In genomic region chr5:148608857-148609505, GRCm38 (mm10) we compare ENCODE assay signal across 9 mouse cellular contexts. TPM values are rescaled to one million over a fixed set of nuclear protein-coding genes. Genes with fewer than 3 reads are reported as not detected.
DNase-seq lines count a peak whose midpoint lies in the region; ATAC-seq lines count a peak whose summit lies in the region.
"Had no signal": no experiment of that assay in that cellular context is flagged by ENCODE, and none has a peak within 500 bp of the region (broad histone marks: within the 10 kb centered on the region; RNA-seq: fewer than 3 reads in every experiment).

No protein-coding gene starts in this region.

- peaks cover 12% of the 10 kb centered on the region for H3K4me1 ChIP-seq in heart, embryonic 16.5 days (ENCODE audit: control insufficient read depth, insufficient read depth, low read length)
- H3K4me1 ChIP-seq in midbrain, embryonic 11.5 days (ENCODE audit: control insufficient read depth, insufficient read depth, low read length): no peaks in the 10 kb centered on the region
- H3K4me1 ChIP-seq in midbrain, embryonic 16.5 days (ENCODE audit: control insufficient read depth, insufficient read depth, low read length): no peaks in the 10 kb centered on the region; the same call in 1 of the 2 replicates

- intact Hi-C loops in heart, postnatal 25 days (cut with DNase I): no loop called here
- intact Hi-C loops in heart, postnatal 10 days (cut with DNase I): no loop called here

- H3K36me3 ChIP-seq in heart, embryonic 16.5 days (ENCODE audit: control insufficient read depth, insufficient read depth): no peaks in the 10 kb centered on the region
- H3K36me3 ChIP-seq in midbrain, embryonic 11.5 days (ENCODE audit: control insufficient read depth, insufficient read depth, low read length): no peaks in the 10 kb centered on the region
- no peaks in the 10 kb centered on the region for H3K36me3 ChIP-seq in midbrain, embryonic 16.5 days (ENCODE audit: control insufficient read depth, insufficient read depth, low read length)
- H3K36me3 ChIP-seq: embryonic facial prominence, embryonic 15.5 days had no signal

- no peaks in the 10 kb centered on the region; the same call in 1 of the 2 replicates for H3K9me3 ChIP-seq in heart, embryonic 16.5 days (replicated peaks; ENCODE audit: control insufficient read depth, low read length)
- no peaks in the 10 kb centered on the region for H3K9me3 ChIP-seq in midbrain, embryonic 11.5 days (ENCODE audit: control insufficient read depth, low read length)
- H3K9me3 ChIP-seq in midbrain, embryonic 16.5 days (replicated peaks; ENCODE audit: control insufficient read depth, low read length, poor library complexity, severe bottlenecking): no peaks in the 10 kb centered on the region
- H3K9me3 ChIP-seq: embryonic facial prominence, embryonic 15.5 days had no signal

- no peak overlapping the region for H3K9ac ChIP-seq in heart, embryonic 16.5 days (ENCODE audit: low read length)
- no peak overlapping the region for H3K9ac ChIP-seq in midbrain, embryonic 11.5 days (ENCODE audit: low read length)
- no peak overlapping the region for H3K9ac ChIP-seq in midbrain, embryonic 16.5 days (ENCODE audit: low read depth, low read length)
- H3K9ac ChIP-seq: embryonic facial prominence, embryonic 15.5 days had no signal

- H3K4me2 ChIP-seq in heart, embryonic 16.5 days (ENCODE audit: low read depth, low read length): peak overlapping the region; percentile 44; the same call in 1 of the 2 replicates
- no peak overlapping the region for H3K4me2 ChIP-seq in midbrain, embryonic 11.5 days
- H3K4me2 ChIP-seq in midbrain, embryonic 16.5 days (ENCODE audit: low read length): no peak overlapping the region
- H3K4me2 ChIP-seq: embryonic facial prominence, embryonic 15.5 days had no signal

- DNase-seq in heart, postnatal 25 days (ENCODE audit: low spot score): no peak
- DNase-seq in midbrain, embryonic 11.5 days (ENCODE audit: low spot score, missing footprints): peak; percentile 75
- peak; percentile 19 to 24 for DNase-seq in heart, postnatal 10 days
- no peak for DNase-seq in spleen, postnatal 36 days (ENCODE audit: low spot score in 2 of 2)
- DNase-seq: cerebellum, adult 11 months had no signal

- H3K27ac ChIP-seq in heart, embryonic 16.5 days (ENCODE audit: low read length): no peak overlapping the region
- H3K27ac ChIP-seq in midbrain, embryonic 11.5 days (ENCODE audit: low read depth, low read length): no peak overlapping the region
- H3K27ac ChIP-seq in midbrain, embryonic 16.5 days (ENCODE audit: low read length): no peak overlapping the region
- H3K27ac ChIP-seq: embryonic facial prominence, embryonic 15.5 days had no signal

- no peaks in the 10 kb centered on the region for H3K27me3 ChIP-seq in heart, embryonic 16.5 days (ENCODE audit: control insufficient read depth, insufficient read depth, low read length)
- H3K27me3 ChIP-seq in midbrain, embryonic 11.5 days (ENCODE audit: control insufficient read depth, insufficient read depth, low read length): no peaks in the 10 kb centered on the region
- H3K27me3 ChIP-seq in midbrain, embryonic 16.5 days (ENCODE audit: control insufficient read depth, insufficient read depth, low read depth, low read length): no peaks in the 10 kb centered on the region
- H3K27me3 ChIP-seq: embryonic facial prominence, embryonic 15.5 days had no signal

- WGBS in heart, embryonic 16.5 days: 73% methylated on average over 13 of the region's 13 CpGs
- WGBS in midbrain, embryonic 11.5 days: 80% methylated on average over 13 of the region's 13 CpGs
- WGBS in midbrain, embryonic 16.5 days: 69% methylated on average over 13 of the region's 13 CpGs

- H3K4me3 ChIP-seq in heart, embryonic 16.5 days (ENCODE audit: low read length): no peak overlapping the region
- H3K4me3 ChIP-seq in midbrain, embryonic 11.5 days (ENCODE audit: low read depth, low read length): no peak overlapping the region
- H3K4me3 ChIP-seq in midbrain, embryonic 16.5 days (ENCODE audit: low read depth, low read length): no peak overlapping the region
- H3K4me3 ChIP-seq: embryonic facial prominence, embryonic 15.5 days had no signal

- ATAC-seq in heart, embryonic 16.5 days (replicated peaks; ENCODE audit: extremely low read depth, insufficient read depth, low FRiP score): no peak; the same call in 1 of the 2 replicates
- ATAC-seq in midbrain, embryonic 11.5 days (ENCODE audit: low FRiP score): no peak
- ATAC-seq in midbrain, embryonic 16.5 days: no peak
- no peak for ATAC-seq in erythroblast, adult 5-6 weeks (replicated peaks; ENCODE audit: low FRiP score, poor library complexity, severe bottlenecking)

RNA-seq across cellular contexts. Expression of gene Ubl3, which starts 56.4 kb away (rescaled TPM):
- polyA plus RNA-seq in heart, embryonic 16.5 days (2015; fragmentation: Nextera tagmentation; extraction: Ambion mirVana): 60.2 and 70.9 TPM in 2 replicates
- 10 to 100 TPM; 89.6 to 99.7 TPM for total RNA-seq in heart, postnatal 25 days (2021)
- 64.5 and 66.9 TPM in 2 replicates for polyA plus RNA-seq in midbrain, embryonic 11.5 days (2014; fragmentation: Nextera tagmentation; extraction: Ambion mirVana)
- 79.9 and 84.3 TPM in 2 replicates for polyA plus RNA-seq in midbrain, embryonic 16.5 days (2015; fragmentation: Nextera tagmentation; extraction: Ambion mirVana)
- total RNA-seq in heart, postnatal 10 days (2021): 10 to 100 TPM; 80.1 to 96.8 TPM
- total RNA-seq in erythroblast, adult 5-6 weeks (2015; ENCODE audit: low replicate concordance): 12.9 and 14.6 TPM in 2 replicates
- total RNA-seq in erythroblast, adult 5-6 weeks (2017; ENCODE audit: low replicate concordance): 13.9 and 21.5 TPM in 2 replicates

Comparison
In these comparisons a context has a peak if more than half of its experiments do, and no peak if none do; other contexts are left out.
1. DNase-seq: peak in midbrain, embryonic 11.5 days (single experiment) and heart, postnatal 10 days (2 of 2); none in heart, postnatal 25 days (single experiment) and spleen, postnatal 36 days (0 of 2).